Mouse (Mus musculus): ENCODE results near the gene Scrt2. TPM values are rescaled to one million over a fixed set of nuclear protein-coding genes. Genes with fewer than 3 reads are reported as not detected.

The Scrt2 gene
- polyA plus RNA-seq, 1 experiment from 2014 or later: 0.08 TPM

DNA sequence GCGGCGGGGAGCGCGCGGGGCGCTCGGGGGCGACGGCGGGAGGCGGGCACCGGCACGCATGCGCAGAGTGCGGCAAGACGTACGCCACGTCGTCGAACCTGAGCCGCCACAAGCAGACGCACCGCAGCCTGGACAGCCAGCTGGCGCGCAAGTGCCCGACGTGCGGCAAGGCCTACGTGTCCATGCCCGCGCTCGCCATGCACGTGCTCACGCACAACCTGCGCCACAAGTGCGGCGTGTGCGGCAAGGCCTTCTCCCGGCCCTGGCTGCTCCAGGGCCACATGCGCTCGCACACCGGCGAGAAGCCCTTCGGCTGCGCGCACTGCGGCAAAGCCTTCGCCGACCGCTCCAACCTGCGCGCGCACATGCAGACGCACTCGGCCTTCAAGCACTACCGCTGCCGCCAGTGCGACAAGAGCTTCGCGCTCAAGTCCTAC is 12.0 kb downstream of the Scrt2 start:
- Histone ChIP-seq H3K36me3 (no peaks in the 10 kb centered on the region), H3K4me2 (peak overlapping the region; percentile 72), H3K4me3 (peak overlapping the region; percentile 46), H3K27ac (ENCODE audit: poor library complexity, severe bottlenecking) (no peak overlapping the region), H3K9ac (peak overlapping the region; percentile 41; the same call in 1 of the 2 replicates), H3K27me3 (replicated peaks) (peaks cover 88% of the 10 kb centered on the region), H3K4me1 (replicated peaks) (peaks cover 15% of the 10 kb centered on the region), H3K9me3 (replicated peaks) (no peaks in the 10 kb centered on the region; the same call in 1 of the 2 replicates)
- WGBS: 5% methylated on average over 60 of the region's 60 CpGs
- ATAC-seq (ENCODE audit: insufficient number of reproducible peaks, low FRiP score): no peak

DNA sequence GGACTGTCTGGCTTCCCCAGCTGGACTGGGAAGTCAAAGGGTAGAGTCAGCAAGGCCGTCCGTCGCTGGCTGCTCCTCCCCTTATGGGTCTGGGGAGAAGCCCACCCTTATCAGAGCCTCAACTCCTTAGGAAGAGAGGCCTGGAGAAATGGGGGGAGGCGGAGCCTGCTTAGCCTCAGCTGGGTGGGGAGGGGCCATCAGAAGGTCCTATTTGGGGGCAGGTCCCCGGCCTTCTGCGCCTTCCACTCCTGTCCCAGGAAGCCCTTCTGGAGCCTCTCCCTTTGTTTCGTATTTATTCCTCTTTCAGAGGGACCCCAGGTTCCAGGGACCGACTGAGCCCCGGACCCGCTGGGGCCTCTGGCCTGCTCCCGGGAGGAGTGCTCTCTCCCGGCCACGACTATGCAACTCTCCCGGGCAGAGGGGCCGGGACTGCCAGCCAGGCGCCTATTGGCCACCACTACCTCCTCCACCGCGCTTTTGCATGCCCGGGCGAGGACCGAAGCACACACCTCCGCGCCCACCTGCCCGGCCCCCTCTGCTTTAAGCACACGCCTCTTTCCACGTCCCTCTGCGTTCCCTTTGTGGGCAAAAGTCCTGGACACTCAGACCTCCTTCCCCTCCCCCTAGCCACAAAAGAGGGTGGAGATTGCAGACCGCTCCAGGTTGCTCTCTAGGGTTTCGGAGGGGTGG is 13.7 kb downstream of the Scrt2 start:
- H3K27ac ChIP-seq (ENCODE audit: poor library complexity, severe bottlenecking): no peak overlapping the region
- no peak for ATAC-seq (ENCODE audit: insufficient number of reproducible peaks, low FRiP score)
- H3K36me3 ChIP-seq: no peaks in the 10 kb centered on the region
- H3K4me3 ChIP-seq: peak overlapping the region; percentile 30
- peak overlapping the region; percentile 57 for H3K4me2 ChIP-seq
- H3K27me3 ChIP-seq (replicated peaks): peaks cover 90% of the 10 kb centered on the region
- H3K9me3 ChIP-seq (replicated peaks): no peaks in the 10 kb centered on the region; the same call in 1 of the 2 replicates
- 0 out of 2 replicates have a peak overlapping the region, but pooled peaks have one; percentile 33 for H3K9ac ChIP-seq
- H3K4me1 ChIP-seq (replicated peaks): peaks cover 15% of the 10 kb centered on the region
- 5% methylated on average over 29 of the region's 29 CpGs for WGBS

DNA sequence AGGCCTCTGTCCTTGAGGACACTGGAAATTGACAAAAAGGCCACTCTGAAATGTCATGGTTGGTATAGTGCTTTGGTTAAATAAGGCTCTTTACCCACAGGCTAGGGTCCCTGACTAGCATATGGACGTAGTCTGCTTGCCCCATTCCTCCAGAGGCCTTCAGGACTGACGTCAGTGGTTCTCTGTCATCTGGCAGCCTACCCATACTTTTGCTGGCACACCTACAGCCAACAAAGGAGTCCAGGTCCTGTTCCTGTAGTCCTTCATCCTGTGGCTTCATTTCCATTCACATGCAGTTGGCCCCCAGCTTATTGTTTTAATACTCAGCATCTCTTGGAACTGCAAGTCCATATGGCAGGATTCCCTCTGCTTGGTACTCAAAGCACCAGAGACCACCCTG is 15.6 kb downstream of the Scrt2 start:
- Histone ChIP-seq H3K27ac (ENCODE audit: poor library complexity, severe bottlenecking) (no peak overlapping the region), H3K36me3 (no peaks in the 10 kb centered on the region), H3K9ac (no peak overlapping the region), H3K27me3 (replicated peaks) (peaks cover 90% of the 10 kb centered on the region), H3K4me1 (replicated peaks) (peaks cover 15% of the 10 kb centered on the region), H3K4me3 (no peak overlapping the region), H3K4me2 (no peak overlapping the region), H3K9me3 (replicated peaks) (no peaks in the 10 kb centered on the region)
- ATAC-seq (ENCODE audit: insufficient number of reproducible peaks, low FRiP score): no peak
- 62% methylated on average over 2 of the region's 2 CpGs for WGBS

DNA sequence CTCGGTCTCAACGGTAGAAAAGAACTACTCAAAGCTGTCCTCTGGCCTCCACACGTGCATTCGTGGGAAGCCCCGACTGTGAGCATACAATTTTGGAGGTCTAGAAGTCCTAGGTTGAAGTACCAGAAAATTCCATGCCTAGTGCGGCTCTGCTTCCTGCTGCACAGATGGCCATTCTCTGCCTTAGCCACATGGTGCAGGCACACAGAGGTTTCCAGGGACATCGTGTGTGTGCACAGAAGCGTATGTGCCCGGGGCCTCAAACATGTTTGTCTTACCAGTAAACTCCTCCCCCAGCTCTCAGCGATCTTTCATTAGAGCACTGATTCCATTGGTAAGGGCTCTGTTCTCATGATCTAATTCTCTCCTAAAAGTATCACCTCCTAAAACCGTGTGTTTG is 16.6 kb downstream of the Scrt2 start:
- ATAC-seq (ENCODE audit: insufficient number of reproducible peaks, low FRiP score): no peak
- Histone ChIP-seq H3K27me3 (replicated peaks) (peaks cover 90% of the 10 kb centered on the region), H3K4me2 (no peak overlapping the region), H3K9me3 (replicated peaks) (no peaks in the 10 kb centered on the region), H3K9ac (no peak overlapping the region), H3K4me1 (replicated peaks) (peaks cover 15% of the 10 kb centered on the region), H3K27ac (ENCODE audit: poor library complexity, severe bottlenecking) (no peak overlapping the region), H3K4me3 (no peak overlapping the region), H3K36me3 (no peaks in the 10 kb centered on the region)
- WGBS: 74% methylated on average over 11 of the region's 11 CpGs

DNA sequence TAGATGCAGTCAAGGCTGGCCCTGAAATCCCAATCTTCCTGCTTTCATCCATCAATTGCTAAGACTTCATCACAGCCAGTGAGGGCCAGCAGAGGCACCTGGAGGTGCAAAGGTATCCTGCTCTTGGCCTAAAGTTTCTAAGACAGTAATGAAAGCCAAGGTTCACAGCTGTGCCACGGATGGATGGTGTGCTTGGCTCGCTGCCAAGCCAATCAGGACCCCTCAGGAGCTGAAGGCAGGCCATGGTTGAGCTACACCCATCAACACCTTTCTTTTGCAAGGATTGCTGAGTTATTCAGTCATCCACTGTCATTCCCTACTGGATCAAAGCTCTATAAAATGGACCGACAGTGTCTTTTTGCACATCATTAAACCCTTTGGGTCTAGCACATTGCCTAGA is 18.2 kb downstream of the Scrt2 start:
- H3K36me3 ChIP-seq: no peaks in the 10 kb centered on the region
- H3K4me1 ChIP-seq (replicated peaks): peaks cover 9% of the 10 kb centered on the region
- no peak for ATAC-seq (ENCODE audit: insufficient number of reproducible peaks, low FRiP score)
- no peak overlapping the region for H3K4me2 ChIP-seq
- H3K4me3 ChIP-seq: no peak overlapping the region
- no peak overlapping the region for H3K27ac ChIP-seq (ENCODE audit: poor library complexity, severe bottlenecking)
- H3K9ac ChIP-seq: no peak overlapping the region
- 61% methylated on average over 3 of the region's 3 CpGs for WGBS
- peaks cover 74% of the 10 kb centered on the region for H3K27me3 ChIP-seq (replicated peaks)
- H3K9me3 ChIP-seq (replicated peaks): no peaks in the 10 kb centered on the region

DNA sequence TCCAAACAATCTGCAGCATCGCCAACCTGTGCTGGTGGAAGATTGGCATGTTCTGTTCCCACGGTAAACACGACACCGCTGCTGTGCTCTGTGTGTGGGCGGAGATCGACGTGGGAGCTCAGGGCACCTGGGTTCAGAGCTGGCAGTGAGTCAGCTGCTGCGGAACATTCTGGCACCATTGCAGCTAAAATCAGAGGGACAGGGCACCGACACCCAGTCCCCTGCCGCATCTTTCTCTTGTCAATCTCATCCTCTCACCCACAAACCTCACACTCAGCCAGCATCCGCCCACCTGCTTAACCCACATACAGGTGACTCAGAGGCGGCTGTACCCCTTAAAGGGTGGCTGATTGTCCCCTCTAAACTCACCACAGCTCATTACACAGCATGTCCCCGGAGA is 20.4 kb downstream of the Scrt2 start:
- no peak overlapping the region for H3K4me3 ChIP-seq
- H3K27ac ChIP-seq (ENCODE audit: poor library complexity, severe bottlenecking): no peak overlapping the region
- peaks cover 53% of the 10 kb centered on the region for H3K27me3 ChIP-seq (replicated peaks)
- no peak overlapping the region for H3K4me2 ChIP-seq
- H3K4me1 ChIP-seq (replicated peaks): 0 out of 2 replicates have a peak, but pooled peaks cover 3% of the 10 kb centered on the region
- ATAC-seq (ENCODE audit: insufficient number of reproducible peaks, low FRiP score): no peak
- no peaks in the 10 kb centered on the region for H3K9me3 ChIP-seq (replicated peaks)
- 71% methylated on average over 13 of the region's 13 CpGs for WGBS
- H3K9ac ChIP-seq: no peak overlapping the region
- no peaks in the 10 kb centered on the region for H3K36me3 ChIP-seq

DNA sequence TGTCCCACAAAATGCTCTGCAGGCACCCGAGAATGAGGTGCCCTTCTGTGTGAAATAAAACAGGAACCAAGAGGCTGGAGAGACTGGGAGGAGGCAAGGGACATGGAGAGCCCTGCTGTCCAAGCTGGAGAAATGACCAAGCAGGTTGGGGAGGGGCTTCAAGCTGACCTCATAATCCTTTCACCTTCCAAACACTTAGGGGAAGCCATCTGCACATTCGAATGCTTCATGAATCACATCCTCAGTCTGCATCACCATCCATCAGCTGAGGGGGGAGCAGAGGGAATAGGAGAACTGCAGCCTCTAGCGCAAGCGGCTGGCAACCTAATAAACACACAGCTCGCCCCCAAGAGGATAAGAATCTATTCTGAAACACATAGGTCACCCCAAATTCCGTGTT is 21.0 kb downstream of the Scrt2 start:
- peaks cover 47% of the 10 kb centered on the region for H3K27me3 ChIP-seq (replicated peaks)
- WGBS: 63% methylated on average over 6 of the region's 6 CpGs

DNA sequence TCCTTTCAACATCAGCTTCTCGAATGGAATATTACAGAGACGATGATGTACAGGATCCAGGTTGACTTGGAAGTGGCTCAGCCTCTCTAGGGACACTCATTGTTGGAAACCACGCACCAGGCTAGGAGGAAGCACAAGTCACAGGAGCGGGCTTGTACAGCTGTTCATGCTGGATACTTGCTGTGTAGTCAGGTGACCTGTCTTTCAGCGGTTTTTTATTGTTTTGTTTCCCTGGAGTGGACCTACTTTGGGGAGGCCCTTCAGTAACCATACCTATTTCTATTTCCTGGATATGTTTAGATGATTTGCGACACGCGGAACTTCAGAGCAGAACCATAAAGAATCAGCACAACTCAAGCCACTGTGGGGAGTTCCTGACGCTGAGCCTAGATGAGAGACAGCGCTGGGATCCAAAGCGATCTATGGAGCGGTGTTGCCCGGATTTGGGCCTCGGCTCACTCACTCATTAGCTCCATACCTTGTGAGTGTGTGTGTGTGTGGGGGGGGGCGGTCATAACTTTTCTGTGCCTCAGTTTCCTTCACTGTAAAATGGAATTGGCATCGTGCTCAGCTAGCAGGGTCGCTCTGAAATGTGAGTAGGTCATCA is 23.5 kb downstream of the Scrt2 start:
- H3K36me3 ChIP-seq: no peaks in the 10 kb centered on the region
- H3K4me1 ChIP-seq (replicated peaks): 0 out of 2 replicates have a peak, but pooled peaks cover 3% of the 10 kb centered on the region
- peak overlapping the region; percentile 39 for H3K27ac ChIP-seq (ENCODE audit: poor library complexity, severe bottlenecking)
- H3K4me2 ChIP-seq: peak overlapping the region; percentile 89
- no peaks in the 10 kb centered on the region for H3K9me3 ChIP-seq (replicated peaks)
- peak; percentile 34 for ATAC-seq (ENCODE audit: insufficient number of reproducible peaks, low FRiP score)
- H3K4me3 ChIP-seq: peak overlapping the region; percentile 74
- peak overlapping the region; percentile 85 for H3K9ac ChIP-seq
- peaks cover 28% of the 10 kb centered on the region for H3K27me3 ChIP-seq (replicated peaks)
- WGBS: 22% methylated on average over 17 of the region's 17 CpGs

More for the DNA sequence above, 21.0 kb downstream of the Scrt2 start:
- H3K9ac ChIP-seq: no peak overlapping the region
- no peak for ATAC-seq (ENCODE audit: insufficient number of reproducible peaks, low FRiP score)
- H3K36me3 ChIP-seq: no peaks in the 10 kb centered on the region
- H3K9me3 ChIP-seq (replicated peaks): no peaks in the 10 kb centered on the region
- no peak overlapping the region for H3K4me2 ChIP-seq
- no peak overlapping the region for H3K27ac ChIP-seq (ENCODE audit: poor library complexity, severe bottlenecking)
- H3K4me3 ChIP-seq: no peak overlapping the region
- H3K4me1 ChIP-seq (replicated peaks): 0 out of 2 replicates have a peak, but pooled peaks cover 3% of the 10 kb centered on the region

DNA sequence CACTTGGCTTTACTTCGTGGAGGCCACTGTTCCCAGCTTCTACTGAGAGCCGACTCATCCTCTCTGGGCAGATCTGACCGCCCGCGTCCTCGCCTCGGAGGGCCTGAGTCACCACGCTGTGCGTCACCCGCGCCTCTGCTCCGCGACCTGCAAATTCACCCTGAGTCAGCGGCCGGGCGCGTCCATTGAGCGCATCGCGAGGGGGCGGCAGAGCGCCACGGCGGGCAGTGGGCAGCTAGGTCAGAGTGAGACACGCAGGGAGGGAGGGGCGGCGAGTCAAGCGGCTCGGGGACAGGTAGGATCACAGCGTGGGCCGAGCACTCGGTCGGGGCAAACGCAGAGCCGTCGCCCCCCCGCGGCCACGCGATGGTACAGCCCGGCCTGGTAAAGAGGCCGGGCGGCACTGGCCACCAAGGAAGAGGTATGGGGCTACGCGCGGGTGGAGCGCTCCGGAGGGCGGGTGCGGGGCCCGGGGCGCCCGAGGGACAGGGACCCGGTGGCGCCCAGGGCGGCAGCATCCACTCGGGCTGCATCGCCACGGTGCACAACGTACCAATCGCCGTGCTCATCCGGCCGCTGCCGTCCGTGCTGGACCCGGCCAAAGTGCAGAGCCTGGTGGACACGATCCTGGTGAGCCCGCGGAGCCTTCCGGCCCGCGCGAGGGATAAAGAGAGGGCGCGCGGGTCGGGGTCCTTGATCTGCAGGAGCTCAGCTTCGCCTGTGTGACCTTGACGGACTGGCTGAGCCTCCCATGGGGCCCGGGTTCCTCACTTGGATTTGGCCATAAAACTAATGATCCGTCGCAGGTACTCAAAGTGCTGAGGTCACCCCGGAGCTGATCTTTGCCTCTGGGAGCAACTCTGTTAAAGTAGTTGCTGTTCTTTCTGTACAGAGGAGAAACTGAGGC is 24.2 kb downstream of the Scrt2 start, which contains the start of gene Srxn1:
Srxn1 (plus strand) TSS at position 199 of the 907 bp plus-strand sequence.
- Histone ChIP-seq H3K4me3 (peak within 1 kb of the TSS; percentile 74), H3K36me3 (no peaks in the 10 kb centered on the region), H3K9me3 (replicated peaks) (no peaks in the 10 kb centered on the region), H3K9ac (peak within 1 kb of the TSS; percentile 85), H3K4me1 (replicated peaks) (0 out of 2 replicates have a peak, but pooled peaks cover 3% of the 10 kb centered on the region), H3K4me2 (peak within 1 kb of the TSS; percentile 89), H3K27ac (ENCODE audit: poor library complexity, severe bottlenecking) (peak within 1 kb of the TSS; percentile 53), H3K27me3 (replicated peaks) (peaks cover 22% of the 10 kb centered on the region)
- ATAC-seq (ENCODE audit: insufficient number of reproducible peaks, low FRiP score): peak; percentile 95
- 1% methylated on average over 84 of the region's 84 CpGs for WGBS

DNA sequence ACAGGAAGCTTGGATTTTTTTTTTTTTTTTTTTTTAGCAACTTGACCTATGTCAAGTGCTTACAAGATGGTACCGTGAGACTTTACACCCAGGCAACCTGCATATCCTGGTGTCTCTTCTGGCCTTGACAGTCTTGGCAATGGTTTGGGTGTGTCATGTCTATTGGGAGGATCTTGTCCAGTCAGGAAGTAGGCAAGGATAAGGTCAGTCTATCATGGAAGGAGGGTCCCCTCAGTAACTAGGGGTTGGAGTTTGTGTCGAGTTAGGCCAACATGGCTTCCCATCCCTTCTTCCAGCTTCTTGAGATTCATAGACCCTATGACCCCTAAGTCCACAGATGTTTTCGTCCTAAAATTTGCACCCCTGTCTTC is 24.9 kb downstream of the Scrt2 start:
- Histone ChIP-seq H3K4me3 (peak overlapping the region; percentile 74), H3K9ac (no peak overlapping the region), H3K4me2 (peak overlapping the region; percentile 89), H3K27ac (ENCODE audit: poor library complexity, severe bottlenecking) (no peak overlapping the region), H3K9me3 (replicated peaks) (no peaks in the 10 kb centered on the region), H3K4me1 (replicated peaks) (0 out of 2 replicates have a peak, but pooled peaks cover 3% of the 10 kb centered on the region), H3K36me3 (no peaks in the 10 kb centered on the region), H3K27me3 (replicated peaks) (peaks cover 17% of the 10 kb centered on the region)
- 82% methylated on average over 3 of the region's 3 CpGs for WGBS
- ATAC-seq (ENCODE audit: insufficient number of reproducible peaks, low FRiP score): no peak

Data from heart, embryonic 12.5 days (tissue).